Mouse (Mus musculus) spleen, adult 18-20 months (tissue): ENCODE data around the gene Qk.
A peak's percentile ranks its signal among the peaks of the same experiment; 100 is the strongest.

Experiments used
- DNase-seq, 2 experiments: peaks; one replicate each; pipeline ENCODE4 v3.0.0; 2022; ENCODE audit warnings: mixed read lengths in 2 of 2

Gene Qk

DNA sequence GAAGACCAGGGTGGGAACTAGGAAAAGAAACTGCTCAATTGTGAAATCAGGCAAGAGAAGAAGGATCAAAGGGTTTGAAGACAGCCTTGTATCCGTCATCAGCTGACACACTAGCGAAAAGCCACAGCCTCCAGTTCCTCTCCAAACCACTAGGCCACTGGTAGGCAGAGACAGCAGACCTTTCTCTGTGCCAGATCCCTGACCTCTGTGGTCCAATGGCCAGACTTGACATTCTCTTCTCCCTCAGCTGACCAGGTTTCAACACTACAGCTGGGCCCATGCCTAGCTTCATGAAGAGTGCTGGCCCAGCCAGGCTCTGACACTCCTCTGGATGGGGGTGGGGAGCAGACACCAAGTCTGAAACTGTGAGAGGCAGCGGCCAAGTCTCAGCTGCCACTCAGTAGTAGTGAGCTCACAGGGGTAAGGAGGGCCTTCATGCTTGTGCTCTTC is 7.0 kb upstream of the Qk start:
- DNase-seq = no peak

DNA sequence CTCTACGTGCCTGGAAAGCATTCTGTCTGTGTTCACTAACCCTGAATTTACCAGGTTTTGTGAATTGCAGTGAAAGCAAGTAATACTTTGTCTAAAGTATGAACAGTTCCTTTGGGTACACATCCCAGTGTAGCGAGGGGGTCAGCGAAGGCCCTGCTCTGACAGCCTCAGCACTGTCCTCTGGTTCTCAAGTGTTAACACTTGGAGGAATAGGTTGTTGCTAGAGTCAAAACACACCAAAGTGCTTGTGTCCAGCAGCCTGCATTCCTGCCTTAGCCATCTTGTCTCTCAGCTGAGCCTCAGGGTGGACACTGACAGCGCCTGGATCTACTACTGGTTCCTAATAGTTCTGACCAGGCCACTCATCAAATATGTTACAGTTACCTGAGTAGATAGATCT is 6.3 kb upstream of the Qk start:
- DNase-seq = no peak

DNA sequence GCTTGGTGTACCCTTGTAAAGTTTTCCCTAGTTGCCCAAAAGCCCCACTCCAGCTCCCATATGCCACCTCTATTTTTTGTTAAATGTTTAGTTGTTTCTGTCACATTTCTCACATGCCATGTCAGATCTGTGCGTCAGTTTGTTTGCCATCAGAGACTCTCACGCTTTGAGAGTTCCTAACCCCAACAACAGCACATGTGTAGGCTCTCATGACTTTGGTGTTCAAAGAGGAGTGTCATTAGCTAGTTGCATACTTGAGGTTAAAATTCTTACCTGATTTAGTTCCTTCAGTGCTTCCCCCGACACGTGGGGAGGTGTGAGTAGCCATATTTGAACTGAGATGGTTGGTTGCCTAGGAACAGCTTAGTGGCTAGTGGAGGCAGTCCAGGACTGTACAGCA is 2.1 kb upstream of the Qk start:
- DNase-seq = no peak

DNA sequence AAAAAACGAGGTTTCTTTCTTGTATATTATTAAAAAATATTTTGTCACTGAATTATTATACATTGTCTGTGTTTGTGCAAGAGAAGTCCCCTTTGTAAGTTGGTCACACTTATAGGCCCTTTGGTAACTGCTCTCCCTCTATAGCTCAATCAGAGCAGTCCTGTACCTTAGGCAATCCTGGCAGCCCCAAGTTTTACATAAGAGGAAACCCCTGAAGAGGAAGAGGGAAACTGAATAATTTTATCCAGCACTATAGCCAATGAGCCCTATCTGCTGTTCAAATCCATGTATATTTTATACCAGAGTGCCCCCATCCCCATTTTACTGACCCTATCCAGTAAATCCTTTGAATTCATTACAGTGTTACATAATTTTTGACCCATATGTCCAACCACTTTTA is 1.4 kb upstream of the Qk start:
- DNase-seq = no peak

DNA sequence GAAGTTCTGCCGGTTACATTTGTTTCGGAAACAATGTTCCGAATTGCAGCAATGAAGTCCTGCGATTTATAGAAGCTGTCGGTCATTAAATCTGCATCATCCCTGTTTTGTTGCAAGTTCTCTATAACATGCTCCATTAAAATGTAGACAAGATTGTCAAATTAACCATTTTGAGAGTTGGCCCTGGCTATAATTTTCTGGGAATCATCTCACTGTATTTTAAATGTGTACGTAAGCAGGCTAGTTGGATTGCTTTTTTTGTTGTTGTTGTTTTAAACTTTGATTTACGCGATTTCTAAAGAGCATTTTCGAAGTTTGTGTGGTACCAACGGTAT is 769 bp upstream of the Qk start:
- no peak for DNase-seq

DNA sequence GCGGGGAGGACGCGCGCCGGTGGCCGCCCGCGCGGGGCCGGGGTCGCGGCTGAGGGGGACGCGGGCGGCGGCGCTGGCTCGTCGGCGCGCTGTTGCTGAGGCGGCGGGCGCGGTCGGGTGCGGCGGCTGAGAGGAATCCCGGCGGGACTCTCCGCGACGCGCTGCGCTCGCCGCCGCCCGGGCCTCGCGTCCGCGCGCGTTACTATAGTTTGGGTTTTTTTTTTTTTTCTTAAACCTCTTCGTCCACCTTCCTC is 296 bp downstream of the Qk start:
- no peak for DNase-seq

DNA sequence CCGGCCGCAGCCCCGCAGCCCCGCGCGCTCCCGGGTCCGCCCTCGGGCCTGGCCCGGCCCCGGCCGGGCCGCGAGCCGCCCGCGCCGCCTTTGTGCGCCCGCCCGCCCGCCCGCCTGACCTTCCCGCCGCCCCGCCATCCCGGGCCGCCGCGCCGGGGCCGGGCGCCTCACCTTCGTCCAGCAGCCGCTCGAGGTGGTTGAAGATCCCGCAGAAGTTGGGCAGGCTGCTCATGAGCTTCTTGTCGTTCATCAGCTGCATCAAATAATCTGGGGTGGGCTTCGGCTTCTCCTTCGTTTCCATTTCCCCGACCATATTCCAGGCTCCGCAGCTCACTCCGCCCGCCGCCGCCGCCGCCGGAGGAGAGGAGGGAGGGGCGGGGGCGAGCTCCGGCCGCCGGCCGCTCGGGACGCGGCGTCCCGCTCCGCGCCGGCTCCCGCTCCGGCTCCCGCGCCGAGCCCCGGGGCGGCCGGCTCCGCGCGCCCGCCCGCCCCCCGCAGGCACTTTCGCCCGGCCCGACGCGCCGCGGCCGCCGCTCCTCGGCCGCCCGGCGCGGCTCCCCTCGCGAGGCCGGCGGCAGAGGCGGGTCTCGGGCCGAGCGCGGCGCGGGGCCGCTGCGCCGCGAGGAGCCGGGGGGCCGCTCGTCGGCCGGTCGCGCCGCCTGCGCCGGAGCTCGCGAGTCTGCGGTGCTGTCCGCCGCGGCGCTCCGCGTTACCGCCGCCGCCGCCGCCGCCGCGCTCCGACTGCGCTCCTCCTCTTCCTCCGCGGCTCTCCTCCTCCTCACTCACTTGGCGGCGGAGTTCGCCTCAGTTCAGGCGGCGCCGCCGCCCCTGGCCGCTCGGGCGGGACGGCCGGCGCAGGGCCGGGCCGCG is 858 bp downstream of the Qk start:
- DNase-seq = peak; percentile 69 to 72

DNA sequence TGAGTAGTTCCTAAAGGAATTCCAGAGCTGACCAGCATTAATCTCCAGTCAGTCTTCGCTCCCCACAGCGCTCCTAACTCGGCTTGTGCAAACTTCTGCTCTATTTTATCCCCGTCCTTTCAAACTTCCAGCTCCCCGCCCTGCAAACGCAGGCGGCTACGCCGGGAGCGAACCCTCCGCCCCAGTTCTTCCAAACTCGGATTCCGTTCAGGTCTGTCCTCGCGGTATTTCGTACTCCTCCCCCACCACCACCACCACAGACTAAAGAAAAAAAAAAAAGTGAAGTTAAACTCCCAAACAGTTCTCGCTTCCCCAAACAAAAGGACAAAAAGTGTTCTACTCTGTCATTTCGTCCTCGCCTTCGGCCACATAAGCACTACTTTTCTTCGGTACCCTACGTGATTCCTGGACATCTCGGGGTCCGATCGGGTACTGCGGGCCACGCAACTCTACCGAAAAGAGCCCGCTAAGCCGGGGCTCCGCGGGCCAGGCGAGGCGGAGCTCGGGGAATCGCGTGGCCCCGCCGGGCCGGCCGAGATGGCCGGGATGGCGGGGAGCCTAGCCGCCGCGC is 1.6 kb downstream of the Qk start:
- peak; percentile 51 to 58 for DNase-seq

DNA sequence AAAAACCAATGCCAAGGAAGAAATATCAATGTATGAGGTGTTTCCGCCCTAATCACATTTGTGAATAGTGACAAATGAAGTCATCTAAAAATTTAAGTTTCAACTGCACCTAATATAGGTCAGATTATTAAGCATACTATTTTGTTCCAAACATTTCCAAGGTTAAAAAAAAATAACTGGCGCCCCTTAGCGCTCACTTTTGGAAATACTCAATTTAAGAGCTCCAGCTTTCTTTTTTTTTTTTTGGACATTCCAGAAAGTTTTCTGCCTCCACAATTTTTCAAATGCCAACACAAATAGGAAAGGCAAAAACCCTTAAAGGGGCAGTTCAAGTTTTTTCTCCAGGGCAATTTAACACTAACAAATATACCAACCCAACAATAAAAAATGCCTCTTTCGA is 2.5 kb downstream of the Qk start:
- peak in 1 of 2 experiments; percentile 44 for DNase-seq

DNA sequence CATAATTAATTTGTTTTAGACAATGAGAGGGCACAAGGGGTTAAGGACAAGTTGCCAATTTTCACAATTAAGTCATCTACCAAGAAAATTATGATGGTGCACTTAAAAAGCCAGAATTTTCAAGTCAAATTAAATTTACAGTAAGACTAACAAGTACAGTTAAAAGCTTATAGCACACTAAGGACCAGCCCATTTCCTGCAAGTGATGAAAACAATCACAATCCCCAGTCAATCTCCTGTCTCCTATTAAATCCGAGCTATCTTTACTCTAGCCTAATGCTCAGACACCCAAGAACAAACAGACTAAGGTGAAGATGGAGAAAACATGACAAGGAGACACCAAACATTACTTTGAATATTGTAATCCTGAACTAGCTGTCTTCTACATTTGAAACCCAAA is 3.2 kb downstream of the Qk start:
- no peak for DNase-seq

DNA sequence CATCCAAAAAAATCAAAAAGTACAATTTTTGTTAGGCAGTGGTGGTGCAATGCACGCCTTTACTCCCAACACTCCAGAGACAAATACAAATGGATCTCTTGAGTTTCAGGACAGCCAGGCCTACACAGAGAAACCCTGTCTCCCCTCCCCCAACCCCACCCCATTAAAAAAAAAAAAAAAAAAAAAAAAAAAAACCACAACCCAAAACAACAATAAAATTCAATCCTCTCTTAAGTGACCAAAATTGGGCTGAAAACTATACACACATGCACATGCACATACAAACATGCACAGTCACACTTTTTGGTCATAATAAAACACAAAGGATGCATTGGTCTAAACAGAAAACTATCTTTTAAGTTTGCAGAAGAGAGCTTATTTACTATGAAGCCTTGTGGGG is 9.6 kb downstream of the Qk start:
- DNase-seq = no peak

DNA sequence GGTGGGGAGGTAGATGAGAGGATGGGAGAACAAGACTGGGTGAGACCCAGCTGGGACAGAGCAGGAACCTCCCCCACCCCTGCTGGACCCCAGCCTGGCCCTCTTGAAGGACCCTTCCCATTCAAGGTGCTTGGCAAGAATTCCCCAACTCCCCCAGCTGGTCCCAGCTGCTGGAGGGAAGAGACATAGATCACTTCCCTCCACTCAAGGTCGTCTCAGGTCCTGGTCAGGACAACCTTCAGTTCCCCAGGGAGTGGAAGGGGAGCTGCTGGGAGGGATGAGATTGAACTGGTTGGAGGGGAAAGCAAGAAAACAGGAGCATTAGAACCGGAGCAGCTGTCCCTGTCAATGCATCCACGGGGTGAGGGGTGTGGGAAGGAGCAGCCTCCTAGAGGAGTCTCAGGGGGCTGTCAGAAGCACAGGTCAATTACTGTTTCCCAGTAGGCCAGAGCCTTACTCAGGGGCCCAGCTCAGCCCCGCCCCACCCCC is 10.5 kb downstream of the Qk start:
- DNase-seq = no peak

DNA sequence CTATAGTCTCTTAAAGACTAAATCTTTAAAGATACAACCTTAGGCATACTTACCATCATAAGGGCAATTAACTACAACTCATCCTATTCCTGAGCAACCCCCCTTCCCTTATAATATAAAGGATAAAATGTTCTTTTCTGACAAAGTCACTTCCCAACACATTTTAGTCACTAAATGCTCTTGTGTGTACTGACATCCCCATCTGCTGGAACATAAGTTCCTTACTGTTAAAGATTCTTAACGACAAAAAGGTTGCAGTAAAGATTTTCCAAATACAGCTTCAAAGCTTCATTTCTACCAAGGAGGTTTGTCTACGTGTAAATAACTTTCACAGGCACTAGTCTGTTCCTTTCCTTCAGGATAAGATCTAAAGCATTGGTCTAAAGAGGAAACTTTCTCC is 13.2 kb downstream of the Qk start:
- no peak for DNase-seq

DNA sequence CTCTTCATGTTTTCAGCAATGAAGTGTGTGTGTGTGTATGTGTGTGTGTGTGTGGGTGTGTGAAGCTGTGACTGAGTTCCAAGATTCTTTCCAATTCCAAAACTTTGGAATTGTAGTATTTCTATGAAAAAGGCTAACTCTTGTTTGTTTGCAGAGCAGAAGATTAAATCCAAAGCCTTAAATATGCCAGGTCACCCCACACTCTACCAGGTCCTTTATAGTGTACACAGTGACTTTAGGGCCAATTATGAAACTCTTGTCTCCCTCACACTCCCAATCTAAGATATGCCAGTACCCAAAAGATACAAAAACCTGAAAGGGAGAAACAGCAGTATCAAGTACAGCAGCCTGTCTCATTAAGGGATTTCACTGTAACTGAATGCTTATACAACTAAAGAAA is 15.7 kb downstream of the Qk start:
- DNase-seq = no peak

DNA sequence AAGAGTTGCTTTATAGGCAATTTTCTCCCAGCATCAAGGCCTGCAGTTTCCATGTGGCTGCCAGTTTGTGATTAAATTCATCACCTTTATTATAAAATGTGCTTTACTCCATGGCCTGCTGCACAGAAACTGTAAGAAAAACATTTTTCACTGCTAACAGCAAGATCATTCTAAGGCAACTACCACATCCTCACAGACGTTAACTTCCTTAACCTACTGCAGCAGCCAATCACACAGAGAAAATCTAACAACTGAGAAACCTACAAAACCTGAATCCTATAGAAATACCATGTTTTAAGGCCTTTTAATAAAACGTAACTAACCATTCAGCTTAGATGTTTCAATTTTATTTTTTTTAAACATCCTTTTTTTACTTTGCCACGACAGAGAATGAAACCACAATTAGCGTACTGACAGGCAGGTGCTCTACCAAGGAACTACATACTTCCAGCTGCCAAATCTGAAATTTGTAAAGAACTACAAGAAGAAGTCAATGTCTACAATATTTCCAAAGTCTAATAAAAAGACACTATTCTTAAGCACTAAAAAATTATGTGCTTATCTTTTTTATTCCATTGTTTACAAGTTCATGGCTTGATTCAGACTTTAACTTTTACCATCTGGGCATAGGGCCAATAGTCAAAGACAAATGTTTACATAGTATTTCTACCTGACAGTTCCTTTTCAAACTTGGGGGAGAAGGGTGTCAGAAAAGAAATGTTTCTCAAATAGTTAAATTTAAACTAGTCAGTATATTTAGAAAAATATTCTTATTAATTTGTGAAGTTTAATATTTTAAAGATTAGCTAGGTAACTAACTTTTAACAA is 18.5 kb downstream of the Qk start:
- DNase-seq = no peak

DNA sequence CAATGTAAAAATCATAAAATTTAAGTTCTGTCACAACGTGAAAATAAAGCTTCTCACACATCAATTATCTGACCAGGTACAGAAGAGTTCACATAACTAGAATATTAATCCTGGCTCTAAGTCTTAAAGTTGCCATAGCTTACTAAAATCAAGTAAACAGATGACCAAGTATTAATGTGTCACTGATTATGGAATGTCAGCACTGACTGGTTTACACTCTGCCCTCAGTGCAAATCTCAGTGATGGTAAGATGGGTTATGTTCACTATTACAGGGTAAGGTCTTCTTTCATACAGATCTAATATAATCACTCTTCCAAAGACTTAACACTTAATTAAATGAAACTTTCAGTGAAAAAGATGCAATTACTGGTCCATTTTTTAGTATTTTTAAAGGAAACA is 20.3 kb downstream of the Qk start:
- no peak for DNase-seq

DNA sequence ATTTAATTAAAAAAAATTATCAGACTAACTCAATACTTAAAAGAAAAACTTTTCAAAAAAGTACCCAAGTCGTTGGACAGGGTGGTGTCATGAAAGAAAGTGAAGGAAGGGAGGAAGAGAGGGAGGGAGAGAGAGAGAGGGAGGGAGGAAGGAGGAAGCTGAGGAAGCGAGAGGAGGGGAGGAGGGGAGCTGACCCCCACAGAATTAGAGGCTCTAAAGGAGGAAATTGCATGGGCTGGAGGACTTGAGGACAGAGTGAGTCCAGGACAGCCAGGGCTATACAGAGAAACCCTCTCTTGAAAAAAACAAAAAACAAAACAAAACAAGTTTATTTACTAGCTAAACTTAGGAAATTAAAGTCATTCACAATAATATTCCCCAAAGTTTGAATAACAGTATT is 27.1 kb downstream of the Qk start:
- no peak for DNase-seq

DNA sequence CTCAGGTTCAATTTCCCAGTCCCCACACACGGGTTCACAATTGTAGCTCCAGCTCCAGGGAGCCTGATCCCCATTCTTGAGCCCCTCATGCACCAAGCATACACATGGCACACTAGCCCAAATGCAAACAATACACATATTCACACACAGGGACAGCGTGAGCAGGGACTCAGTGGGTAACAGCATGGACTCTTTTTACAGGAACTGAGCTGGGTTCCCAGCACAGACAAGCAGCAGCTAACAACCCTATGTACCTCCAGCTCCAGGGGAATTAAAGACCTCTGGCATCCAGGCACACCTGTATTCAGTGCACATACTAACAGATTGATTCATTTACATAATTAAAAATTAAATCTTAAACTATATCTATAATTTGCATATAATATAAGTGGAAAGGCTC is 34.9 kb downstream of the Qk start:
- DNase-seq = no peak

DNA sequence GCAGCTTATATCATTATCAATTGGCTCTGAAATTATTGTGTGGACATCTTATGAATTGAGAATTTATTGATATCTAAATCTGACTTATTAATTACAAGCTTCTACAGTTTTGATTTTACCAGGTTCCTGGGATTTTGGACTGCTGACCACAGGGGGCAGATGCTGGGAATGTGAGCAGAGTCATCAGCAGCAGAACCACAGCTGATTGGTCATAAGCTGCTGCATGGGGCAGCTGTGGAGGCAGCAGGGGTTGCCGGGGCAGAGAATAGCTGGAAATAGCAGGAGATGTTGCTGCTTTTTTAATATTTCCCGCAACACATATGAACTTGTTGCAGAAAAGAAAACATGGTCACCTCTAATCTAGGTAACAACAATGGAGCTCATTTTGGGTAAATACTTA is 40.1 kb downstream of the Qk start:
- DNase-seq = no peak

DNA sequence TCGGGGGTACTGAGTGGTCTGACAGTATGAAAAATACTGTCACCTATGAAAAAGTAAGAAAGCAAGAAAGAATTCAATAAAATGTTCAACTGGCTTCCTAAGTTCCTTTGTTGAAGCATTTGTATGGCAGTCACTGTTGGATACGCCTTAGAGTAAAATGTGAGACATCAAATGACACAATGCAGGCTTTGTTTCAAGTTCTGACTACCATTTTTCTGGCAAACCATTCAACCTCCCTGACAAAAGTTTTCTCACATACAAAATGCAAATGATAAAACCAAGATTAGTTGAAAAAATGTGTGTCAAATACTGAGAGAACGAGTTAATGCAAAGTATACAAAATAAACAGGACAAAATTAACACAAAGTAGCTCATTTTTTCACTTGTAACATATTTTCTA is 50.1 kb downstream of the Qk start:
- DNase-seq = no peak

DNA sequence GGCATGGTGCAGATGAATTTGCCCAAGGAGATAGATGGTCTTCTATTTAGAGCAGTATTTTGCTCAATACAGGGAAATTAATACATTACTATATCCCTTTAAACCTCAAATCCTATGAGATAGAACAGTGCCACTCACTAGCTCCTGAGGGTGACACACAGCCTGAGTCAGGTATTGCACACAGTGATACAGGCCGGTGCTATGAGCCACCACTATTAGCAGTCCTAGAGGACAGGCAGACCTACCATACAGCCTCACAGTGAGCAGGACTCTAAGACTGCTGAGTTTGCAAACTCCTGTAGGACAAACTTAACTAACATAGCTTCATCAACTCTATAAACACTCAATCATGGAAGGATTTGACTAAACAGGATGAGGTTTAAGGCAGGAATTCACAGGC is 51.2 kb downstream of the Qk start:
- no peak for DNase-seq

DNA sequence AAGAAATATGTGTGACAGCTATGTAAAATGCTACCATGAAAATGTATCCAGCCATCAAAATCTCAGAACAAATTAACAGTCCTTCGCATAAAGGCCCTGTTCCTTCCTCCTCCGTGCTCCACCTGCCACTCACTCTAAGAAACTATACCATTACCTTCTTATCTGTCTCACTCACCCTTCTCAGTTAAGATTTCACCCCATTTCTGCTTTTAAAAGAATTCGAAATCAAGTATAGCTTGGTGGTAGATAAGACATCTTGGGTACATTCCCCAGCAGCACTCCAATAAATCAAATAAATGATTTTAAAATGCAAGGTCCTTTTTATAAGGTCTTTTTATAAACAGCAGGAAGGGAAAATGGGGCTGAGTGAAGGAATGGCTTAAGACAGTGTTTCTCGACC is 53.4 kb downstream of the Qk start:
- no peak for DNase-seq

DNA sequence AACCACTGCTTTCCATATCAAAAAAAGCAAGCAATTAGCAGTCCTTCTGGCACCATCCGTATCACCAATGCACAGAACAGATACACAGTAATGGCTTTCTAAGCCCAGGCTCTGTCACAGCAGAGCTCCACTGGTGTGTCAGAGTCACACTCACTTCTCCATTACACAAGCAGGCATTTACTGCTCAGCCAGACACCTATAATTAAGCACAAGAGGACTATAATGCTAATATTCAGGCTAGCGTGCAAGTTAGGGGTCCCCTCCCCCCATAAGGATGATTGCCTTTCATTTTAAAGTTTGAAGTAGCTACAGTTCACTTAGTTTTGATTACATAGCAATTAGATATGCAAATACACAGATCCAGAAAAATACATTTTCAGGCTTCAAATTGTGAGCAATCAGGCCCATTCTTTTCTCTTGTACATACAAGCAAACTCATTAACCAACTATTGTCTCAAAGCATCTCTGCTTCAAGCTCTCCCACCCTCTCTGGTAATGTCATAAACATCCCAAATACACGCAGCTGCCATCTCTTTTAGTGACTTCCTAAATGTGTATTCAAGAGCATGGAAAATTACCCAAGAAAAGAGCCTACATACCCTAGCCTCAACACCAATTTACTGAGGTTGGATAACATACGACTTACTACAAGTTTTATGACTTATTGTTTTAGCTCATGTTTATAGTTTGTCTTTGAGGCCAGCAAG is 68.2 kb downstream of the Qk start:
- DNase-seq = no peak

DNA sequence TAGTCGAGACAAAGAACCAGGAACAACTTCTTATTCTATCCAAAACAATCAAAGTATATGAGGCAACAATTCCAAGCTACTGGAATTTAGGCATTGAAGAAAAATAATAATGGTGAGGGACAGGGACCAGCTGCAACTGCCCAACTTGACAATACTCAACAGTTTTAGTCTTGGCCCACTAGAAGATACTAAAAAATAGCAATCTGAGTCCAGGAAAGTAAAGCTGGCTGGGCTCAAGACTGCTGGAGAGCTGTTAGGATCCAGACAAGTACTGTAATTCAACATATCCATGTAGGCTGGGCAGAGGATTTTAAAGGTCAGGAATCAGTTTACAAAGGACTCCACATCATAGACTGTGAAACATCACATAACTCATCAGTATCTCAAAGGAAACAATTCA is 79.6 kb downstream of the Qk start:
- no peak for DNase-seq
